19 mouse cellular contexts compared by ENCODE assay signal in the genomic region with DNA sequence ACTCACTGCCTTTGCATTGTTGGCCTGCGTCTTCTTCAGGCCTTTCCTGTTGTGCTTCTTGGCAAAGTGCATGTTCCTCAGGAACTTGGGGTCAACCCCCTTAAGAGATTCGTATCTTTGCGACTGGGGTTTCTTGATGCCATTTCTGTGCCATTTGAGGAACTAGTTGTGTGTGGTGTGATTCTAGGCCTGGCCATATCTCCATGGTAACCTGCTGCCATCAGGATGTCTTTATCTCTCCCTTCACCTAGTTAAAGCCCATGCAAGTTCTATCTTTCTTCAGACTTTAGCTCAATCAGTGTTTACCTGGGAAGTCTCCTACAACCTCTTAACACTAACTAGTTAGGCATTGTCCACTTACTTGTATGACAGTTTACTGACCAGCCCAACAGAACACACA. TPM values are rescaled to one million over a fixed set of nuclear protein-coding genes. Genes with fewer than 3 reads are reported as not detected.
DNase-seq lines count a peak whose midpoint lies in the region; ATAC-seq lines count a peak whose summit lies in the region.
"Had no signal": no experiment of that assay in that cellular context is flagged by ENCODE, and none has a peak within 500 bp of the region (broad histone marks: within the 10 kb centered on the region; RNA-seq: fewer than 3 reads in every experiment).

No protein-coding gene starts in this region.

- no peaks in the 10 kb centered on the region for H3K36me3 ChIP-seq in intestine, embryonic 15.5 days
- H3K36me3 ChIP-seq: embryonic facial prominence, embryonic 10.5 days; embryonic facial prominence, embryonic 12.5 days; forebrain, embryonic 15.5 days had no signal

- no peak overlapping the region for H3K9ac ChIP-seq in intestine, embryonic 15.5 days
- H3K9ac ChIP-seq: embryonic facial prominence, embryonic 12.5 days; forebrain, embryonic 13.5 days; forebrain, embryonic 15.5 days; forebrain, postnatal 0 days had no signal

- DNase-seq in 416B (ENCODE audit: low read depth): peak; percentile 5
- DNase-seq in cerebellum, postnatal 4 days (ENCODE audit: low spot score in 2 of 2): no peak
- no peak for DNase-seq in adrenal gland, adult (ENCODE audit: inconsistent age in 2 of 2, low spot score in 1 of 2)
- DNase-seq: adrenal gland, adult 8-10 months; adrenal gland, postnatal 14 days; adrenal gland, postnatal 36 days; cerebellum, adult 11-12 months; cerebellum, adult 2 months; cerebellum, adult 9-10 months; cerebellum, postnatal 10 days; cerebellum, postnatal 25 days; forebrain, postnatal 0 days had no signal

- no peaks in the 10 kb centered on the region for H3K27me3 ChIP-seq in intestine, embryonic 15.5 days (replicated peaks)
- H3K27me3 ChIP-seq: embryonic facial prominence, embryonic 12.5 days; forebrain, embryonic 13.5 days; forebrain, embryonic 15.5 days had no signal

- no peaks in the 10 kb centered on the region for H3K9me3 ChIP-seq in intestine, embryonic 15.5 days
- H3K9me3 ChIP-seq: embryonic facial prominence, embryonic 10.5 days; embryonic facial prominence, embryonic 12.5 days; forebrain, embryonic 13.5 days; forebrain, embryonic 15.5 days had no signal

- no peak overlapping the region for H3K4me3 ChIP-seq in intestine, embryonic 15.5 days (replicated peaks)
- H3K4me3 ChIP-seq: embryonic facial prominence, embryonic 10.5 days; embryonic facial prominence, embryonic 12.5 days; forebrain, embryonic 13.5 days; forebrain, embryonic 15.5 days had no signal

- 89% methylated on average over 3 of the region's 3 CpGs for WGBS in intestine, embryonic 15.5 days

- peak; percentile 40 for ATAC-seq in granulocyte monocyte progenitor cell, adult 5-6 weeks (replicated peaks; ENCODE audit: poor library complexity, severe bottlenecking)
- peak; percentile 73 for ATAC-seq in megakaryocyte, adult 5-6 weeks (ENCODE audit: poor library complexity, severe bottlenecking)
- ATAC-seq in intestine, embryonic 15.5 days: no peak
- ATAC-seq: forebrain, embryonic 13.5 days; forebrain, embryonic 15.5 days; forebrain, postnatal 0 days had no signal

- no peaks in the 10 kb centered on the region for H3K4me1 ChIP-seq in intestine, embryonic 15.5 days (replicated peaks)
- H3K4me1 ChIP-seq: embryonic facial prominence, embryonic 12.5 days; forebrain, embryonic 15.5 days had no signal

- no peak overlapping the region for H3K27ac ChIP-seq in intestine, embryonic 15.5 days
- H3K27ac ChIP-seq: embryonic facial prominence, embryonic 10.5 days; embryonic facial prominence, embryonic 12.5 days; forebrain, embryonic 13.5 days; forebrain, embryonic 15.5 days had no signal

- no peak overlapping the region for H3K4me2 ChIP-seq in intestine, embryonic 15.5 days (replicated peaks)
- H3K4me2 ChIP-seq: embryonic facial prominence, embryonic 12.5 days; forebrain, embryonic 13.5 days; forebrain, embryonic 15.5 days had no signal

RNA-seq across cellular contexts. Expression of a gene that starts 22.0 kb away (rescaled TPM):
- 7.3 and 16.2 TPM in 2 replicates for total RNA-seq in granulocyte monocyte progenitor cell, adult 5-6 weeks (2014; fragmentation: Nextera tagmentation)
- 9.3 and 12.1 TPM in 2 replicates for total RNA-seq in granulocyte monocyte progenitor cell, adult 5-6 weeks (2017)
- 23.3 and 28.7 TPM in 2 replicates for total RNA-seq in megakaryocyte, adult 5-6 weeks (2015)
- 27.1 and 28.3 TPM in 2 replicates for total RNA-seq in megakaryocyte, adult 5-6 weeks (2017)
- polyA plus RNA-seq in intestine, embryonic 15.5 days (2015; fragmentation: Nextera tagmentation; extraction: Ambion mirVana): 16.6 and 19.0 TPM in 2 replicates
